Mouse (Mus musculus): ENCODE measurements around the gene Tmem263. TPM values are rescaled to one million over a fixed set of nuclear protein-coding genes. Genes with fewer than 3 reads are reported as not detected.

The Tmem263 gene
- total RNA-seq (2017), result 6.5 to 16.3 TPM (median 9.9 TPM) in 3 replicates

- peak; percentile 22 for ATAC-seq (replicated peaks; ENCODE audit: insufficient number of reproducible peaks, low FRiP score, low TSS enrichment, poor library complexity, severe bottlenecking)
Measured at GRCm38 (mm10) chr10:85102247-85103084, at the start of gene Tmem263, which contains the start of gene Fhl4. Tmem263 (plus strand) TSS chr10:85102627. Fhl4 (minus strand) TSS chr10:85102495.

- ATAC-seq (replicated peaks; ENCODE audit: insufficient number of reproducible peaks, low FRiP score, low TSS enrichment, poor library complexity, severe bottlenecking), result no peak
Measured at GRCm38 (mm10) chr10:85054876-85055275, 47.6 kb upstream of the Tmem263 start.

- no peak for ATAC-seq (replicated peaks; ENCODE audit: insufficient number of reproducible peaks, low FRiP score, low TSS enrichment, poor library complexity, severe bottlenecking)
Measured at GRCm38 (mm10) chr10:85071605-85072152, 30.7 kb upstream of the Tmem263 start.

GRCm38 (mm10) chr10:85101841-85102240, 586 bp upstream of the Tmem263 start:
- no peak for ATAC-seq (replicated peaks; ENCODE audit: insufficient number of reproducible peaks, low FRiP score, low TSS enrichment, poor library complexity, severe bottlenecking)

GRCm38 (mm10) chr10:85103085-85103885, 858 bp downstream of the Tmem263 start:
- ATAC-seq (replicated peaks; ENCODE audit: insufficient number of reproducible peaks, low FRiP score, low TSS enrichment, poor library complexity, severe bottlenecking), result peak; percentile 33; the same call in 1 of the 2 replicates

- ATAC-seq (replicated peaks; ENCODE audit: insufficient number of reproducible peaks, low FRiP score, low TSS enrichment, poor library complexity, severe bottlenecking), result no peak
Measured at GRCm38 (mm10) chr10:85114409-85114808, 12.0 kb downstream of the Tmem263 start.

GRCm38 (mm10) chr10:85125184-85125583, 22.8 kb downstream of the Tmem263 start:
- no peak for ATAC-seq (replicated peaks; ENCODE audit: insufficient number of reproducible peaks, low FRiP score, low TSS enrichment, poor library complexity, severe bottlenecking)

- peak; percentile 90 for ATAC-seq (replicated peaks; ENCODE audit: insufficient number of reproducible peaks, low FRiP score, low TSS enrichment, poor library complexity, severe bottlenecking)
Measured at GRCm38 (mm10) chr10:85127395-85128287, 25.2 kb downstream of the Tmem263 start, which contains the start of gene Mterf2. Mterf2 (minus strand) TSS chr10:85128027.

GRCm38 (mm10) chr10:85128453-85128852, 26.0 kb downstream of the Tmem263 start:
- ATAC-seq (replicated peaks; ENCODE audit: insufficient number of reproducible peaks, low FRiP score, low TSS enrichment, poor library complexity, severe bottlenecking), result peak; percentile 57; the same call in 1 of the 2 replicates

GRCm38 (mm10) chr10:85136573-85136972, 34.1 kb downstream of the Tmem263 start:
- no peak for ATAC-seq (replicated peaks; ENCODE audit: insufficient number of reproducible peaks, low FRiP score, low TSS enrichment, poor library complexity, severe bottlenecking)

- no peak for ATAC-seq (replicated peaks; ENCODE audit: insufficient number of reproducible peaks, low FRiP score, low TSS enrichment, poor library complexity, severe bottlenecking)
Measured at GRCm38 (mm10) chr10:85141465-85141864, 39.0 kb downstream of the Tmem263 start.

- ATAC-seq (replicated peaks; ENCODE audit: insufficient number of reproducible peaks, low FRiP score, low TSS enrichment, poor library complexity, severe bottlenecking), result no peak
Measured at GRCm38 (mm10) chr10:85146282-85146681, 43.9 kb downstream of the Tmem263 start.

- ATAC-seq (replicated peaks; ENCODE audit: insufficient number of reproducible peaks, low FRiP score, low TSS enrichment, poor library complexity, severe bottlenecking), result no peak
Measured at GRCm38 (mm10) chr10:85149226-85149625, 46.8 kb downstream of the Tmem263 start.

- 0 out of 2 replicates have a peak, but pooled peaks have one; percentile 53 for ATAC-seq (replicated peaks; ENCODE audit: insufficient number of reproducible peaks, low FRiP score, low TSS enrichment, poor library complexity, severe bottlenecking)
Measured at GRCm38 (mm10) chr10:85154195-85154594, 51.8 kb downstream of the Tmem263 start.

GRCm38 (mm10) chr10:85157451-85157850, 55.0 kb downstream of the Tmem263 start:
- no peak for ATAC-seq (replicated peaks; ENCODE audit: insufficient number of reproducible peaks, low FRiP score, low TSS enrichment, poor library complexity, severe bottlenecking)

GRCm38 (mm10) chr10:85159989-85160619, 57.7 kb downstream of the Tmem263 start:
- ATAC-seq (replicated peaks; ENCODE audit: insufficient number of reproducible peaks, low FRiP score, low TSS enrichment, poor library complexity, severe bottlenecking), result no peak

GRCm38 (mm10) chr10:85161745-85162351, 59.4 kb downstream of the Tmem263 start:
- 0 out of 2 replicates have a peak, but pooled peaks have one; percentile 43 for ATAC-seq (replicated peaks; ENCODE audit: insufficient number of reproducible peaks, low FRiP score, low TSS enrichment, poor library complexity, severe bottlenecking)
